Mouse (Mus musculus) liver, embryonic 13.5 days (tissue): ENCODE results near the gene Slc35a1. TPM values are rescaled to one million over a fixed set of nuclear protein-coding genes. Genes with fewer than 3 reads are reported as not detected.

Experiments used
- ATAC-seq: fragments of 200-750 bp; cut with Nextera tagmentation; 2 replicates; pipeline ENCODE4 v1.8.0; 2017; ENCODE audit warnings: low read depth, mild to moderate bottlenecking, moderate number of reproducible peaks, moderate library complexity
- DNase-seq: peaks from one replicate; pipeline ENCODE4 v3.0.0; 2022
- H3K27ac ChIP-seq: fragments of 300-500 bp; sonication (generic); 2 replicates; pipeline ENCODE4 v1.5.1; 2015; ENCODE audit warnings: moderate library complexity, mild to moderate bottlenecking, inconsistent platforms
- H3K27me3 ChIP-seq: fragments of 300-500 bp; sonication (generic); 2 replicates; pipeline ENCODE4 v1.6.1; 2015; ENCODE audit warnings: mild to moderate bottlenecking, inconsistent platforms
- H3K36me3 ChIP-seq: fragments of 300-500 bp; sonication (generic); 2 replicates; pipeline ENCODE4 v1.6.1; 2015; ENCODE audit warnings: mild to moderate bottlenecking, inconsistent platforms
- H3K4me1 ChIP-seq: fragments of 300-500 bp; sonication (generic); replicated peaks from 2 replicates; pipeline ENCODE4 v1.6.1; 2015; ENCODE audit warnings: inconsistent platforms
- H3K4me2 ChIP-seq: fragments of 300-500 bp; sonication (generic); 2 replicates; pipeline ENCODE4 v1.6.1; 2015; ENCODE audit warnings: inconsistent platforms, mild to moderate bottlenecking, moderate library complexity
- H3K4me3 ChIP-seq: fragments of 300-500 bp; sonication (generic); replicated peaks from 2 replicates; pipeline ENCODE4 v1.5.1; 2015; ENCODE audit warnings: mild to moderate bottlenecking, inconsistent platforms
- H3K9ac ChIP-seq: fragments of 300-500 bp; sonication (generic); 2 replicates; pipeline ENCODE4 v1.6.1; 2015; ENCODE audit warnings: mild to moderate bottlenecking, inconsistent platforms
- H3K9me3 ChIP-seq: fragments of 300-500 bp; sonication (generic); replicated peaks from 2 replicates; pipeline ENCODE4 v1.6.1; 2016; ENCODE audit warnings: inconsistent platforms
- WGBS: fragments of 180-500 bp; shearing (Covaris S2); methylation state at CpG from one replicate; pipeline ENCODE4 v1.1.7; 2015; ENCODE audit not compliant: insufficient replicate concordance; 5-methylcytosine and 5-hydroxymethylcytosine counted together
- polyA plus RNA-seq: library from polyadenylated mRNA; unstranded; fragments of >200 nt; fragmentation: Nextera tagmentation; extraction: Ambion mirVana; gene quantifications from 2 replicates; pipeline ENCODE4 v1.2.1, GENCODE M21; 2015

Gene Slc35a1
- polyA plus RNA-seq, 1 experiment from 2014 or later = 20.4 TPM

DNA sequence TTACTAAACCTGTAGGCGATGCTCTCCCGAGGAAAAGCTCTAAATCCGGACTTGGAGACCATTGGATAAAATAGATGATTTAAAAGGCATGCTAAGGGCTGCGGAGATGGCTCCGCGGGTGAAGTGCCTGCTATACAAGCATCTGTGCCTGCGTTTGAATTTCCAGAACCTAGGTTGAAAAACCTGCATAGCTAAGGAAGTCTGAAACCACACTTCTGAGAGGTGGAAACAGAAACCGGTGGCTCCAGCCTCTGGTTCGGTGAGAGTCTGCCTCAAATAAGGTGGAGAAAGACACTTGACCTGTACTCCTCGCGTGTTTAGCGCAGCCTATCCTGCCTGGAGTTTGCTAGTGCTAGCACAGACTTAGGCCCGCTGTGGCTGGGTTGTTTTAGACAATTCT, 71.9 kb downstream of the Slc35a1 start:
- peak overlapping the region; percentile 54 for H3K27ac ChIP-seq
- H3K9ac ChIP-seq = peak overlapping the region; percentile 88
- H3K9me3 ChIP-seq = no peaks in the 10 kb centered on the region
- H3K4me1 ChIP-seq = peaks cover 37% of the 10 kb centered on the region
- ATAC-seq (no peak), DNase-seq (peak; percentile 7)
- WGBS = under 1% methylated on average over 13 of the region's 13 CpGs
- peak overlapping the region; percentile 77 for H3K4me3 ChIP-seq
- H3K4me2 ChIP-seq = peak overlapping the region; percentile 80
- H3K27me3 ChIP-seq = no peaks in the 10 kb centered on the region
- H3K36me3 ChIP-seq = no peaks in the 10 kb centered on the region

DNA sequence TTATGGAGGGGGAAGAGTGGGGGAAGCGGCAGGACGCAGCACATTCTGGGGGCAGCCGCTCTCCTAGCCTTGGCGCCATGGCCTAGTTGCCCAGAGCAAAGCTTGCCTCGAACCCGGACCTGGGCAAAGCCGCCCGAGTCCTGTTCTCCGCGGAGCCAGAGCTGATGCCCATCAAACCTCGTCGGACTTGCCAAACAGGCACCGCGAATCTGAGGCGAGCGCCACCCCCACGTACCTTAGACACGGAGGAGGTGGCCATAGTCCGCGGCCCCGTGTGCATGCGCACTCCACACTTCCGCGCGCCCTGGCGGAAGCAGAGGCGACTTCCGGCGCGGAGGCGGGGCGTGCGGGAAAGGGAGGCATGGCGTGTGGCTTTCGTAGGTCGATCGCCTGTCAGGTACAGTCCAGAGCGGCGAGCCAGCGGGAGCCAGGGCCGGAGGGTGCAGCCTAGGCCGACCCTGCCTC, 72.6 kb downstream of the Slc35a1 start, which contains the start of the genes Orc3 and Rars2:
Orc3 (minus strand) TSS at position 315 of the 465 bp plus-strand sequence.
Rars2 (plus strand) TSS at position 328 of the 465 bp plus-strand sequence.
- under 1% methylated on average over 42 of the region's 42 CpGs for WGBS
- Histone ChIP-seq H3K27me3 (no peaks in the 10 kb centered on the region), H3K9me3 (no peaks in the 10 kb centered on the region), H3K27ac (peak within 1 kb of the TSS; percentile 85), H3K4me3 (peak within 1 kb of the TSS; percentile 77), H3K9ac (peak within 1 kb of the TSS; percentile 88), H3K4me1 (peaks cover 37% of the 10 kb centered on the region), H3K4me2 (peak within 1 kb of the TSS; percentile 80), H3K36me3 (peaks cover 2% of the 10 kb centered on the region; the same call in 1 of the 2 replicates)
- ATAC-seq = peak; percentile 99
- peak; percentile 91 for DNase-seq

GRCm38 (mm10) chr4:34613571-34614145, 73.6 kb downstream of the Slc35a1 start:
- H3K27me3 ChIP-seq = no peaks in the 10 kb centered on the region

More at GRCm38 (mm10) chr4:34613571-34614145, 73.6 kb downstream of the Slc35a1 start:
- DNase-seq (no peak), ATAC-seq (no peak)
- Histone ChIP-seq H3K9ac (peak overlapping the region; percentile 88), H3K9me3 (no peaks in the 10 kb centered on the region), H3K36me3 (peaks cover 8% of the 10 kb centered on the region), H3K4me3 (peak overlapping the region; percentile 77), H3K27ac (peak overlapping the region; percentile 85), H3K4me1 (peaks cover 37% of the 10 kb centered on the region), H3K4me2 (peak overlapping the region; percentile 80)
- 46% methylated on average over 6 of the region's 6 CpGs for WGBS

Other genes starting within 250 kb of the Slc35a1 start
- 24.0 and 26.2 TPM in 2 replicates for gene Akirin2, start 136.5 kb downstream of the Slc35a1 start, polyA plus RNA-seq
- 55.8 and 70.1 TPM in 2 replicates for gene Orc3, start 72.5 kb downstream of the Slc35a1 start, polyA plus RNA-seq
- gene Rars2, start 72.5 kb downstream of the Slc35a1 start, polyA plus RNA-seq = 41.0 and 48.9 TPM in 2 replicates
- not detected in 2 replicates for gene Cfap206, start 42.8 kb upstream of the Slc35a1 start, polyA plus RNA-seq
- not detected in 2 replicates for gene Gm136, start 68.8 kb upstream of the Slc35a1 start, polyA plus RNA-seq
- 29.9 and 30.0 TPM in 2 replicates for gene Smim8, start 91.0 kb upstream of the Slc35a1 start, polyA plus RNA-seq
- 4.2 and 5.4 TPM in 2 replicates for gene Zfp292, start 195.5 kb upstream of the Slc35a1 start, polyA plus RNA-seq
- gene Cga, start 206.3 kb upstream of the Slc35a1 start, polyA plus RNA-seq = 0.25 TPM in 1 of 2 replicates, not detected in the other